Mouse (Mus musculus): ENCODE results near the gene Rnaseh2a.

Gene Rnaseh2a

DNA sequence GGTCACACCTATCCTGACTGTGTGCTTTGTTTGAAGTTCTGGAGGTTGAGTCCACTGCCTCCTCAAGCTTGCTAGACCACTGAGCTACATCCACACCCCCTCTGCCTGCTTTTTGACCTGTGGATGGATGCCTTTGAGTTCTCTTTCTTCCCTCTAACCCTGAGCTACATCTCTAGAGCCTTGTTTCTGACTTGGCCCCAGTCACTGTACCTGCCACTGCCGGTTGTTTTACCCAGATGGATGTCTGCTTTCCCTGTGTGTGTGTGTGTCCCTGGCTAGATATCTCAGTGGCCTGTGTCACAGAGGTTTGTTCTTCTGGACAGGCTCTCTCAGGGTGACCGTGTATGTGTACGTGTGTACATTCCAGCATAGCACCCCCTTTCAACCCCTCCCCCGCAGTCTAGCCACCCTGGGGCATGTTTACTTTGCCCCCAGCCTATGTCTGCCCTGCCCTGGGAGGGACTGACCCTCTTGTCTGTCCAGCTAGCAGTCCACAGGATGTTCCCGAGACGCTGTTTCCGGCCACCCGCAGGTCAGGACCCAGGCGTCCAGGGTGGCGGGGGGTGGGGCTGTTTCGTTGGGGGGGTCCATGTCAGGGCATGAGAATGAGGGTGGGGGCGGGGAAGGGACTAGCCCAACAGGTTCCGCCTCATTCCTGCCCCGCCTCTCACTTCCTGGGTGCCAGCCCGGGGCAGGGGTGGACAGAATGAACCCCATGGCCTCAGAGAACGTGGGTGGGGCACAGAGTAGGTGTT lies 14.9 kb upstream of the Rnaseh2a start:
- no peak for DNase-seq (ENCODE audit: low read depth, low spot score)

GRCm38 (mm10) chr8:84982499-84983011 lies 13.0 kb upstream of the Rnaseh2a start:
- DNase-seq (ENCODE audit: low read depth, low spot score), result no peak

DNA sequence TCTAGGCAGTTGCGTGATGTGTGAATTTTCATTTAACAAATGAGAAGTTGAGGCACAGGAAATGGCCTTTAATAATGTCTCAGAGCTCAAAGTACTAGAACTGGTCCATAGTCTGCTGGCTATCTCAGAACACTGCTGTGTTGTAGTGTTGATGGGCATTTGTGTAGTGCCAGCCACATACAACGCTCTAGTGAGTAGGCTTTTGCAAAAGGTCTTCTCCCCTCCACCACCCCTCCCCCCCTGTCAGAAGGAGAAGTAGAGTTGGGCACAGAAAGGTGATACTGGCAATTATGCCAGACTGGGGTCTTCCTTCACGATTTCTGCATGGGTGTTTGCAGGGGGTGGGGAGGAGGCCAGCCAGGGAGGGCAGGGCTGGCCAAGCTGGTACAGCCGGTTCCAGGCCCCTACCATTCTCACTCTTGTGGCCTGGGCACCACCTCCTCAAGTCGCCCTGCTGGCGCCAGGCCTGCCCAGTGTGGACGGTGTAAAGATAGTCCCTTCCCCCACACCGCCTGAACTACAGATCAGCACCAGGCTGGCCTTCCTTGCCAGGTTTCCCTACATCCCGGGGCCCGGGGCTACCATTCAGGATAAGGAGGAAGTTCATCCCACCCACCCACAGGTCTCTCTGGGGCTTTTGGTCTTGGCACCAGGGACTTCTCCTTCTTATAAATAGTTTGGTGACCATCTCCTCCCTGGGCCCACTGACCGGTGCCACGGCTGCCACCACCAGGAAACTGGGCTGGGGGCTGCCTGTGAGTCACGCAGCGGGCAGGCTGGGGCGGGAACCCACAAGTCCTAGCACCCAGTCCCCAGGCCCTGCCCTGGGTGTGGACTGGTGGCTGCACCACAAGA lies 12.3 kb upstream of the Rnaseh2a start:
- no peak for DNase-seq (ENCODE audit: low read depth, low spot score)

DNA sequence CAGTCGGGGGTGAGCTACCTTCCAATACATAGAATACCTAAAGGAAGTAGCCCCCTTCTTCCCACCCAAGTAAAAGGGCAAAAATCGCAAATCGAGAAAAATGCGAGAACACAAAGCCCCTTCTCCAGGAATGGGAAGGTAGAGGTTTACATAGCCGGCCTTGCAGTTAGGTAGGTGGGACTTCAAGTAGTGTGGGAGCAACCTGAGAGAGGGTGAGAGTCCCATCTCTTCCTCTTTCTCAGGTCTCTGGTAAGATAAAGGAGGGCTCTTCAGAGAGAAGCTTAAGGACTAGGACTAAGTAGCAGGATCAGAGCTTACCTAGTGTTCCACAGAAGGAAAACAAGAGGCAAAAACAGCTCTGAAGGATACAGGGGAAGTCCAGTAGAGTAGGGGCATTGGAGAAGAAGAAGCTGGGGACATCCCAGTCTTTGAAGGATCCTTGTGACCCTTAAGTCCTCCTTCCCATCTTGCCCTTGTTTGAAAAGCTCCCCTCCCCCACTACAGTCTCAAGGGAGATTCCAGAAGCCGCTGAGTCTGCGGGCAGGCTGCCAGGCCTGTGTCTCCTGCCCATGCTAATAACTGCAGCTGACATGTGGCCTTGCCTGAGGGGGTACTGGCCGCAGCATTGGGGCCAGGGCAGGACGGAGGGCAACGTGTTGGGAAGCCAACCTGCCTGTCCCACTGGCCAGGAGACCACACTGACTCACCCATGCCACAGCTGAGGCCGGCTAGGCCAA lies 11.2 kb upstream of the Rnaseh2a start:
- DNase-seq (ENCODE audit: low read depth, low spot score), result peak; percentile 35

DNA sequence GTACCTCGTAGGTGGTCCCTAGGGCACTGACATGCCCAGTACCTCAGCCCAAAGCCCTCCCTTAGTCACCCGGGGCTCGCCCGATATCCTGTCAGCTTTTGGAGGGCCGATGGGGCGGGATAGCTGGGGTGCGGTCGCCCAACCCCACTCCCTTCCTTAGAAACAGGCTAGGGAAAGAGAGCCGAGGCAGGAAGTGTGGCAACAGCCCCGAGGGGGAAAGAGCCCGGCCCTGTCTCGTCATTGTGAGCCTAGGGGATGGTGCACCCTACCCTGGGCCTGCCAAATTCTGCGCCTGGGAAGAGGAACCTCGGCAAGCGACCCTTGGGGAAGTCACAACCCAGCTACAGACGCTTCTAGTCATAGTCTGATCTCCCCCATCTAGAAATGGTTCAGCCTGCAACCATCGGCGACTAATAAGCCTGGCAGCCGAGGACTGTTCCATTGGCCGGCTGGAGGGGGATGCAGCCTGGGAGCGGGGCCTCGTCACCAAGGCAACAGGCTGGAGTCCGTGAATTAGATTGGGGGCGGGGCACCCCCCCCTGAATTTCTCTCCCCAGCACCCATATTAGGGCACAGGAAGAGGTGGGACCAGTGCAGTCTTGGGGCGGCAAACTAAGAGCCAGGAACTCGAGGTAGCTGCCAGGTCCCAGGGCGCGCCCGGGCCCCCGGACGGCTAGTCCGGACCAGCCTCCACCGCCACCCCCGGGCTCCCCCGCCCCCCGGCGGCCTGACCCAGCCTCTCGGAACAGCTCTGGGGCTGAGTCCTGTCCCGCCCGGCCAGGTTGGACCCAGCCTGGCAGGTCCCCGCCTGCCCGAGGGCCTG lies 10.2 kb upstream of the Rnaseh2a start:
- DNase-seq (ENCODE audit: low read depth, low spot score), result peak; percentile 95

DNA sequence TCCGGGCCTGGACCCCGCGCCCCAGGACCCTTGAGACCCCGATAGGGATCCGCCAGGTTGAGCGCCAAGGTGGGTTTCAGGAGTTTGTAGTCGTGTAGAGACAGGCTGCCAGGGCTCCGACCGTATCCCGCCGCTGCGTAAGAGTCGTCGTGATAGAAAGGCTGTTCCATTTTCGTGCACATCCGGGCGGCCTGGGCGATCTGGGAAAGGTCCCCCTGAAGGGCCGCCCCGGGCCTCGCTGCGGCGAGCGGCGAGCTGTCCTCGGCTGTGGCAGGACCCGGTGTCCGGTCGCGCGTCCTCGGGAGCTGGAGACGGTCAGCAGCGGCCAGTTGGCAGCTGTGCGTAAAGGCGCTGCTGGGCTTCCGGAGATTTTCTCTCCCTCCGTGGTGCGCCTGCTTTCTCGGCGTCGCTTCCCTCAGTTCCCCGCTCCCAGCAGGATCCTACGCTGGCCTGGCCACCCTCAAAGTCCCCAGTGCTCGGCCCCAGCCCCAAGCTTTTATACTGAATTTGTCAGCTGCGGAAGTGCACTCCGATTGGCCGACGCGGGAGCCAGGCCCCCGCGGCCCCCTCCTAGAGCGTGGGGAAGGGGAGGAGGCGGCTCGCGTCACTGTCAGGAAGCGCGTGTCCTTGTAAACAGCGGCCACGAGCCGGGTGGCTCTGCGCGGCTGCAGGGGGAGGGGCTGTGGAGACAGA lies 8.8 kb upstream of the Rnaseh2a start, which contains the start of gene Junb:
Gene Junb (minus strand): TSS at position 471 of the 693 bp plus-strand sequence.
- DNase-seq (ENCODE audit: low read depth, low spot score), result peak; percentile 93

DNA sequence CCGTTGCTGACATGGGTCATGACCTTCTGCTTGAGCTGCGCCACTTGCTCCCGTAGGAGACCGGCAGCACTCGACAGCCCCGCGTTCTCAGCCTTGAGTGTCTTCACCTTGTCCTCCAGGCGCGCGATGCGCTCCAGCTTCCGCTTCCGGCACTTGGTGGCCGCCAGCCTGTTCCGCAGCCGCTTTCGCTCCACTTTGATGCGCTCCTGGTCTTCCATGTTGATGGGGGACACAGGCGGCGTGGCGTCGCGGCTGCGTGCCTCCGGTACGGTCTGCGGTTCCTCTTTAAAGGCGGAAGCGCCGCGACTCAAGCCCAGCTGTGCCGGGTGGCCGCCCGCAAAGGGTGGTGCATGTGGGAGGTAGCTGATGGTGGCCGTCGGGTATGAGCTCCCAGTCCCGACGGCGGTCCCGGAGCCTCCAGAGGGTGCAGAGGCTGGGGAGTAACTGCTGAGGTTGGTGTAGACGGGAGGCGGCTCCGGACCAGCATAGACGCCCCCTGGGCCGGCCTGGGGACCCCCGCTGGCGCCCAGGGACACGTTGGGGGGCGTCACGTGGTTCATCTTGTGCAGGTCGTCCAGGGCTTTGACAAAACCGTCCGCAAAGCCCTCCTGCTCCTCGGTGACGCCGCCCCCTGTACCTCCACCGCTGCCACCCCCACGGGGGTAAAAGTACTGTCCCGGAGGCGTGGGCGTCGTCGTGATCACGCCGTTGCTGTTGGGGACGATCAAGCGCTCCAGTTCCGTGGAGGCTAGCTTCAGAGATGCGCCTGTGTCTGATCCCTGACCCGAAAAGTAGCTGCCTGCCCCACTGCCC lies 8.1 kb upstream of the Rnaseh2a start:
- DNase-seq (ENCODE audit: low read depth, low spot score), result peak; percentile 85

- DNase-seq (ENCODE audit: low read depth, low spot score), result no peak
Observed at GRCm38 (mm10) chr8:84976763-84977434, 7.3 kb upstream of the Rnaseh2a start.

GRCm38 (mm10) chr8:84976031-84976762 lies 6.6 kb upstream of the Rnaseh2a start:
- peak; percentile 97 for DNase-seq (ENCODE audit: low read depth, low spot score)

DNA sequence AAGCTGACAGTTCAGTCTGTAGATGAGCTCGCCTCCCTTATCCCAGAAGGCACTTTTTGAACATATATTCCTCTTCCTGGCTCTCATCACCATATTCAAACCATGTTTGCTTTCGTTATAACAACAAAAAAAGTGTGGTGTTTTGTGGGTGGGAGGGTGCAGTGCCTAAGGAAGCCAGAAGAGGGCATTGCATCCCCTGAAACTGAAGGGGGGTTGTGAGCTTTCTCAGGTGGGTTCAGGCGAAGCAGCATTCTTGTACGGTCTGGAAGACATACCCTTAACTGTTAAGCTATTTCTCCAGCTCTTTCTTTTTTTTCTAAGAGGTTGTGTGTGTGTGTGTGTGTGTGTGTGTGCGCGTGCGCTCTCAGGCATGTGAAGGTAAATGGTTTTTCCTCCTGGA lies 5.9 kb upstream of the Rnaseh2a start:
- DNase-seq (ENCODE audit: low read depth, low spot score), result peak; percentile 79

- no peak for DNase-seq (ENCODE audit: low read depth, low spot score)
Observed at GRCm38 (mm10) chr8:84974543-84975142, 5.1 kb upstream of the Rnaseh2a start.

DNA sequence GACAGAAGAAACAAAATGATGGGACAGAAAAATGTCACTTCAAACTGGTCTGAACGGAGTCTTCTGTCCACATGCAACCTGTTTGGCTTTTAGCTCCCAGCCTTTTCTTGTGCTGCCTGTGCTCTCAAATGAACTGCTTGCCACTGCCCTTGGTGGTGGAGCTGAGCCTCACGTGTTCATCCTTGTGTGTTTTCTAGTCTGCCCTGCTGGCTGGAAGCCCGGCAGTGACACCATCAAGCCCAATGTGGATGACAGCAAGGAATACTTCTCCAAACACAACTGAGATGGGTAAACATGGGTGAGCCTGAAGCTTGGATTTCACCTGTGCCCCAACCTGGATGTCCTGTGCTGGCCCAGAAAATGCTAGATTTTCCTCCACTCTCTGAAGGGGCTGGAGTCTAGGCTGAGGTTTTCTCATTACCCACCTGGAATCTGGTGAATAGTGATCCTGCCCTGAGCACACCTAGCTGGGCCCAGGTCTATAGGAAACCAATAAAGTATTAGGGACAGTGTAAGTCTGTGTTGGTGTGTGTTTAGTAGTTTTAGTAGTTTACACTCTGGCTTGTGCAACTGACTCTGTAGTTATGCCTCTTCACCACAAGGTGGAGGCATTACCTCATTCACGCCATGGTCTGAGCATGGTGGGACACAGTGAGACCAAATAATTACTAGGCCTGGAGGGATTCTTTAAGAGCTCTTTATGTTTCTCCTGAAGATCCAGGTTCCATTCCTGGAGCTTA lies 4.4 kb upstream of the Rnaseh2a start:
- peak; percentile 81 for DNase-seq (ENCODE audit: low read depth, low spot score)

DNA sequence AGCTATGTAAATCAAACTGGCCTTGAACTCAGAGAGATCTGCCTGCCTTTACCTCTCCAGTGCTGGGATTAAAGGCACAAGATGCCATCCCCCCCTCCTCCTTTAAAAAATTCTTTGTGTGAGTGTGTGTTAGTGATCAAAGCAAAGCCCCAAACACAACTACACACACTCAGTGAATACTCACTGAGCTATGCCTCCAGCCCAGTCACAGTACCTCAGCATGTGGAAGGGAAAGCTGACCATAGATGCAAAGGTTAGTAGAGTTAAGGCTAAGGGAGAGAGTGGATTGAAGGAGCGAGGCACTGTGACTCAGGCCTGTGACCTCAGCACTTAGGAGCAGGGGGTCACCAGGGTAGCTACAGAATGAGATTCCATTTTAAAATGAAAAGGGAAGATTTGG lies 3.5 kb upstream of the Rnaseh2a start:
- no peak for DNase-seq (ENCODE audit: low read depth, low spot score)

DNA sequence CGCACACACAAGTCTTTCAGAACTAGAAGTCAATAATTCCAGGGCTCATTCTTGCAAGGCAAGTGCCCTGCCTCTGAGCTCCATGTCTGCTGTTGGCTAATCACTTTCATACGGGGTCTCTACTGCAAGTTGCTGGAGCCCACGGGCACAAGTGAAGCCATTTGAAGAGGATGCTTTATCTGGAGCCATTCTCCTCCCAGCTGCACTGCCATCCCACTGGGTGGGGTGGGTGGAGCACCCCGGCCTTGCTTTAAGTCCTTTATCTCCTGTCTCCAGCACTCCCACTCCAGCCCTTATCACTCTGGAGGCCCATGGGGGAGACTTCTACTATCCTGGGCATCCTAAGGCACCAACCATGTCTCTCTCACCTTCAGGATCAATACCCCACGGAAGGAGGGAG lies 1.3 kb upstream of the Rnaseh2a start:
- DNase-seq (ENCODE audit: low read depth, low spot score), result no peak

DNA sequence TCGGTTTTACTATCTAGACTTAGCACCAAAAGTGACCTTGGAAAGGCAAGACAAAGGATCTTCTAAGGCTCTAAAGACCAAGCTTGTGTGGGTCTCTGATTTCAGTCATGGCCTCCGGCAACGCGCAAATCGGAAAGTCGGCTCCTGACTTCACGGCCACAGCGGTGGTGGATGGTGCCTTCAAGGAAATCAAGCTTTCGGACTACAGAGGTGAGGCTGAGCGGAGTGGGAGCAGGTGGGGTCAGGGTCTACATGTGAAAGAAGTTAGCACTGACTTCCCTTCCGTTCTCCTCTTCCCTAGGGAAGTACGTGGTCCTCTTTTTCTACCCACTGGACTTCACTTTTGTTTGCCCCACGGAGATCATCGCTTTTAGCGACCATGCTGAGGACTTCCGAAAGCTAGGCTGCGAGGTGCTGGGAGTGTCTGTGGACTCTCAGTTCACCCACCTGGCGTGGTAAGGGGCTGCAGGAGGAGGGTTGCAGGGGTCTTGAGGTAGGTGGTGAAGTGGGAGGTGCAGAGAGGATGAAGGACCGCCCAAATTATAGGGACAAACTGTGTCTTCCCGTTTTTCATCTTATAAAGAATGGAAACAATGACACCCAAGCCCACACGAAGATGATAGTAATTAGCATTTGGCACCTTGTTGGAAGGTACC lies 696 bp upstream of the Rnaseh2a start:
- peak; percentile 58 for DNase-seq (ENCODE audit: low read depth, low spot score)

DNA sequence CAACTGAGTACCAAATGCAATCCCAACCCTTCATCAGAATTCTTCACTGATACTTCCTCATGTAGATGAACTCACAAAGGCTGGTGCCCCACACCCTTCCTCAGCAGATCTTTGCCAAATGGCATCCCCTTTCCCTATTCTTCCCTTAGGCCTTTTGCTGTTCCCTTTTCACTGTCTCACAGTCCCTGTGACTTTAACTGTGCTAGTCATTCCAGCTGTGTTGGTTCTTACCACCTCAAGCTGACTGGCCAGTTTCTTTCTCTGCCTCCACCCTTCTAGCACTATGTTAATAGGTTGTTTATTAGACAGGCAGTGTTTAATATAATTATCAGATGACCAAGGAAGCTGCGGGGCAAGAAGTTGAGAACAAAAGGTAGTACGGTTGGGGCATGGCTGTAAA lies 917 bp downstream of the Rnaseh2a start:
- no peak for DNase-seq (ENCODE audit: low read depth, low spot score)

Data from ZHBTc4 (cell line).